Mouse (Mus musculus) inflammation-experienced regulatory T-cells, adult 6 months (primary cell): Measurements from ENCODE around the gene Safb2. TPM values are rescaled to one million over a fixed set of nuclear protein-coding genes. Genes with fewer than 3 reads are reported as not detected.

Experiments used
- ATAC-seq: one replicate; pipeline ENCODE4 v1.8.0; 2017
- polyA plus RNA-seq, 3 experiments: library from polyadenylated mRNA; unstranded; fragments of 100-300 nt; shearing (Covaris generic); gene quantifications; one replicate each; pipeline ENCODE4 v1.2.1; 2017

The Safb2 gene
- polyA plus RNA-seq, 3 experiments from 2014 or later: 35.0 to 55.9 (median 51.8) TPM

- no peak for ATAC-seq
Observed at GRCm38 (mm10) chr17:56514916-56515315, 69.5 kb downstream of the Safb2 start.

GRCm38 (mm10) chr17:56514330-56514729, 70.1 kb downstream of the Safb2 start:
- ATAC-seq: no peak

- ATAC-seq: no peak
Observed at GRCm38 (mm10) chr17:56512310-56512709, 72.1 kb downstream of the Safb2 start, which contains the start of gene Znrf4. Gene Znrf4, minus strand, starts transcription at chr17:56512431.

GRCm38 (mm10) chr17:56511707-56512090, 72.7 kb downstream of the Safb2 start:
- ATAC-seq: no peak

- ATAC-seq: no peak
Observed at GRCm38 (mm10) chr17:56510970-56511706, 73.2 kb downstream of the Safb2 start.

Other genes starting within 250 kb of the Safb2 start
- 10 to 100 TPM in 1 of 3 experiments, 1 to 10 TPM in 2; 7.2 to 10.9 (median 8.8) TPM for gene Ptprs, start 108.1 kb downstream of the Safb2 start, polyA plus RNA-seq
- gene Znrf4, start 72.2 kb downstream of the Safb2 start, polyA plus RNA-seq: not detected
- 1 to 10 TPM in 2 of 3 experiments, under 1 TPM in 1; 0.67 to 4.4 (median 3.5) TPM for gene Gm20219, start 30.2 kb downstream of the Safb2 start, polyA plus RNA-seq
- gene Safb, start 240 bp upstream of the Safb2 start, polyA plus RNA-seq: 10 to 100 TPM; 36.9 to 55.3 (median 39.7) TPM
- 100 to 1,000 TPM; 203 to 308 (median 286) TPM for gene 2410015M20Rik, start 25.2 kb upstream of the Safb2 start, polyA plus RNA-seq
- gene Rpl36, start 28.8 kb upstream of the Safb2 start, polyA plus RNA-seq: 1,000 to 10,000 TPM; 2,478 to 5,003 (median 4,913) TPM
- 1 to 10 TPM; 7.5 to 8.1 (median 8.1) TPM for gene Lonp1, start 42.3 kb upstream of the Safb2 start, polyA plus RNA-seq
- gene Catsperd, start 43.6 kb upstream of the Safb2 start, polyA plus RNA-seq: 1 to 10 TPM in 2 of 3 experiments, under 1 TPM in 1; 0.68 to 3.9 (median 3.3) TPM
- gene Ranbp3, start 88.7 kb upstream of the Safb2 start, polyA plus RNA-seq: 10 to 100 TPM; 54.4 to 59.4 (median 58.4) TPM
- gene Ndufa11, start 133.2 kb upstream of the Safb2 start, polyA plus RNA-seq: 100 to 1,000 TPM; 216 to 257 (median 247) TPM
- 1 to 10 TPM; 3.1 to 7.4 (median 3.8) TPM for gene Vmac, start 133.4 kb upstream of the Safb2 start, polyA plus RNA-seq
- gene Nrtn, start 172.9 kb upstream of the Safb2 start, polyA plus RNA-seq: not detected
- gene Dus3l, start 180.2 kb upstream of the Safb2 start, polyA plus RNA-seq: 10 to 100 TPM; 16.2 to 34.6 (median 34.0) TPM
- under 1 TPM; 0.59 to 0.79 (median 0.75) TPM for gene Prr22, start 185.7 kb upstream of the Safb2 start, polyA plus RNA-seq
- 1 to 10 TPM in 2 of 3 experiments, under 1 TPM in 1; 0.62 to 3.3 (median 1.5) TPM for gene Rfx2, start 246.4 kb upstream of the Safb2 start, polyA plus RNA-seq